Mouse (Mus musculus) cerebellum, adult 2 months (tissue): Measurements from ENCODE around the gene Mta3. TPM values are rescaled to one million over a fixed set of nuclear protein-coding genes. Genes with fewer than 3 reads are reported as not detected.

ENCODE experiments used
- DNase-seq, 2 experiments: peaks; one replicate each; pipeline ENCODE4 v3.0.0; 2021
- H3K27ac ChIP-seq: fragments of 200-500 bp; 2 replicates; pipeline ENCODE4 v1.5.1; 2012; ENCODE audit warnings: low read length, control low read depth, inconsistent platforms; ENCODE audit not compliant: insufficient read depth
- H3K27me3 ChIP-seq: fragments of 200-500 bp; 2 replicates; pipeline ENCODE4 v1.6.1; 2012; ENCODE audit warnings: inconsistent platforms, mild to moderate bottlenecking, low read length, moderate library complexity; ENCODE audit not compliant: control insufficient read depth, insufficient read depth
- H3K4me1 ChIP-seq: fragments of 200-500 bp; 2 replicates; pipeline ENCODE4 v1.6.1; 2011; ENCODE audit warnings: low read length; ENCODE audit not compliant: control insufficient read depth, insufficient read depth
- H3K4me3 ChIP-seq: fragments of 200-500 bp; replicated peaks from 2 replicates; pipeline ENCODE3; 2011; ENCODE audit warnings: mild to moderate bottlenecking, low read depth, low read length, control low read depth; ENCODE audit not compliant: insufficient read depth
- CTCF ChIP-seq: fragments of 200-500 bp; IDR thresholded peaks from 2 replicates; pipeline ENCODE4 v1.5.1; 2011; ENCODE audit warnings: low read depth, mild to moderate bottlenecking, control low read depth, low read length, moderate library complexity, borderline replicate concordance; ENCODE audit not compliant: insufficient read depth
- POLR2A ChIP-seq: fragments of 200-500 bp; IDR thresholded peaks from 2 replicates; pipeline ENCODE4 v1.6.1; 2011; ENCODE audit warnings: low read length, control low read depth, borderline replicate concordance; ENCODE audit not compliant: insufficient read depth
- WGBS: fragments of 180-500 bp; shearing (Covaris S2); methylation state at CpG from one replicate; pipeline ENCODE4 v1.1.7; 2018; 5-methylcytosine and 5-hydroxymethylcytosine counted together
- polyA plus RNA-seq: library from polyadenylated mRNA; depleted of rRNA; stranded (reverse); fragments of >200 nt; gene quantifications from 2 replicates; pipeline ENCODE4 v1.2.3, GENCODE M21; 2012

The Mta3 gene
- polyA plus RNA-seq, 1 experiment, result 67.2 TPM

DNA sequence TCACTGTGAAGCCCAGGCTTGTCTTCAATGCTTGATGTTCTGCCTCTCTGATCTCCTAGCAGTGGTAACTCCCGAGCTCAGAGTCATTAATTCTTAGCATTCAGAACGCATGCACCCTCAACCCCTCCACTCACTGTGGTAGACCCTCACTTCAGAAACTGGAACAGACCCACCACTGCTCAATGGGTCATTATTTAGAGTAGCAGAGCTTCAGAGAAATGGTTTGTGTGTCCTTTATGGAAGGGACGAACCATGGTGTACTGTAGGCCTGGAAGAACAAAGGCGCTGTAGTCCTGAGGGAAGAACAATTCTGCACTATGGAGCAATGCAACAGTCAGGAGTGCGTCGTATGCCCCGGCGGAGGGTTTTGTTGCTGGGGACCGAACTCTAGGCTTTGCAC, 6.4 kb downstream of the Mta3 start:
- WGBS, result 92% methylated on average over 9 of the region's 9 CpGs
- no peak overlapping the region for H3K4me3 ChIP-seq
- no peak for TF ChIP-seq CTCF
- no peak for TF ChIP-seq POLR2A
- DNase-seq, result no peak
- H3K27ac ChIP-seq, result no peak overlapping the region
- H3K27me3 ChIP-seq, result no peaks in the 10 kb centered on the region
- H3K4me1 ChIP-seq, result peaks cover 2% of the 10 kb centered on the region; the same call in 1 of the 2 replicates

DNA sequence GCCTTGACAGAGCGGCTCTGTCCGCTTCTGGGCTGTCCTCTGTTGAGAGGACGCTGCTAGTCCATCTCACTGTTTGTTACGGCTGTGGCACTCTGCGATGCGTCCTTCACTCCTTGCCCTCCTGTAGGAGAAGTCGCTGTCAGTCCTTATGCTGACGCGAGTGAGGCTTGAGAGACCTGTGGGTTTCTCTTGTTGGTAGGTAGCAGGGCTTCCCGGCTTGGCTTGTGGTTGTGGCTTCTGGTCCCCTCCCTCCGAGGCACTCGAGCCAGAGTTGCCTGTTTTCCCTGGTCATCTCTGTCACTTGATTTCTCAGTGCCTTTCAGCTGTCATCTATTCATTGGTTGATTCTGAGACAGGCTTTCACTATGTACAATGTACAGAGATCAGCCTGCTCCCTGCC, 14.5 kb downstream of the Mta3 start:
- TF ChIP-seq POLR2A (no peak), CTCF (no peak)
- WGBS, result 78% methylated on average over 12 of the region's 12 CpGs
- Histone ChIP-seq H3K4me1 (no peaks in the 10 kb centered on the region; the same call in 1 of the 2 replicates), H3K27ac (peak overlapping the region; percentile 54; the same call in 1 of the 2 replicates), H3K27me3 (no peaks in the 10 kb centered on the region), H3K4me3 (no peak overlapping the region)
- no peak for DNase-seq

DNA sequence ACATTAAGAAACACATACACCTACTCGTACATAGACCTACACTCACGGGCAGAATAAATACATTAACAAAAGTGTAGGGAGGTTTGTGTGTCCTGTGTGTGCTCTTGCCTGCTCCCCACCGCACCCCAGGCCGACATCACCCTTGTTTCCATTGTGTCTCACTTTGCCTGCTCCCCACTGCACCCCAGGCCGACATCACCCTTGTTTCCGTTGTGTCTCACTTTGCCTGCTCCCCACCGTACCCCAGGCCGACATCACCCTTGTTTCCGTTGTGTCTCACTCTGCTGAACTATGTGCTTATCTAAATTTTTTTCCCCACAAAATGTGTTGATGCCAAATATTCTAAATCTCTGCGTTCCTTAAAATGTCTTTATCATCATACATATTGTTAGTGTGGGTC, 15.2 kb downstream of the Mta3 start:
- Histone ChIP-seq H3K27me3 (no peaks in the 10 kb centered on the region), H3K27ac (no peak overlapping the region), H3K4me1 (no peaks in the 10 kb centered on the region; the same call in 1 of the 2 replicates), H3K4me3 (no peak overlapping the region)
- TF ChIP-seq POLR2A, result no peak
- TF ChIP-seq CTCF, result no peak
- 91% methylated on average over 10 of the region's 10 CpGs for WGBS
- DNase-seq, result no peak

DNA sequence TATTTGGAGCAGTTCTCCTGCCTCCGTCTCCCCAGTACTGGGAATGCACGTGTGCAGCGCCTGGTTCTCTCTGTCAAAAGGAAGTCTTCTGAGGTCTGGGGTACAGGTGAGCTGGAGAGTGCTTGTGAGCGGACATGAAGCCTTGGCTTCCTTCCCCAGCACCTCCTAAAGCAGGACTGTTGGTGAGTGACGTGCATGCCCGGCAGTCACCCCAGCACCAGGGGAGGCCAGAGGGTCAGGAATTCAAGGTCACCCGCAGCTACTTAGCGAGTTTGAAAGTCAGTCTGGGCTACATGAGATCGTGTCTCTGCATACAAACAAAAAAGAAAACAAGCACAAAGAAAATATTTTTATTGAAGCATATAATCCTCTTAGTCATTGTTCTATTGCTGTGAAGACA, 17.1 kb downstream of the Mta3 start:
- no peaks in the 10 kb centered on the region; the same call in 1 of the 2 replicates for H3K4me1 ChIP-seq
- TF ChIP-seq CTCF, result no peak
- TF ChIP-seq POLR2A, result no peak
- 76% methylated on average over 9 of the region's 9 CpGs for WGBS
- H3K27ac ChIP-seq, result no peak overlapping the region
- no peak for DNase-seq
- H3K4me3 ChIP-seq, result no peak overlapping the region
- no peaks in the 10 kb centered on the region for H3K27me3 ChIP-seq

DNA sequence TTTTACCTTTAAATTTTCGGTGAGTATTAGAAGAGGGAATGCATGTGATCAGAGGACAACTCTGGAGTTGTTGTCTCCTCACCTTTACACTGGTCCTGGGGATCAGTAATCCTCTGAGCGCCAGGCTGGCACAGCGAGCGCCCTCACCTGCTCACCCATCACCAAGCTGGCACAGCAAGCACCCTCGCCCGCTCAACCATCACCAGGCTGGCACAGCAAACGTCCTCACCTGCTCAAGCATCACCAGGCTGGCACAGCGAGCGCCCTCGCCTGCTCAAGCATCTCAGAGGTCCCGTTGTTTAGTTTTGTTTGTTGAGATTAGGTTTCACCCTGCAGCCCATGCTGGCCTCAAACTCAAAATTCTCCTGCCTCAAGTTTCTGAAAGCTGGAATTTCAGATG, 20.5 kb downstream of the Mta3 start:
- no peaks in the 10 kb centered on the region; the same call in 1 of the 2 replicates for H3K4me1 ChIP-seq
- H3K27ac ChIP-seq, result no peak overlapping the region
- TF ChIP-seq CTCF (no peak), POLR2A (no peak)
- 50% methylated on average over 11 of the region's 11 CpGs for WGBS
- DNase-seq, result no peak
- H3K4me3 ChIP-seq, result no peak overlapping the region
- H3K27me3 ChIP-seq, result no peaks in the 10 kb centered on the region

DNA sequence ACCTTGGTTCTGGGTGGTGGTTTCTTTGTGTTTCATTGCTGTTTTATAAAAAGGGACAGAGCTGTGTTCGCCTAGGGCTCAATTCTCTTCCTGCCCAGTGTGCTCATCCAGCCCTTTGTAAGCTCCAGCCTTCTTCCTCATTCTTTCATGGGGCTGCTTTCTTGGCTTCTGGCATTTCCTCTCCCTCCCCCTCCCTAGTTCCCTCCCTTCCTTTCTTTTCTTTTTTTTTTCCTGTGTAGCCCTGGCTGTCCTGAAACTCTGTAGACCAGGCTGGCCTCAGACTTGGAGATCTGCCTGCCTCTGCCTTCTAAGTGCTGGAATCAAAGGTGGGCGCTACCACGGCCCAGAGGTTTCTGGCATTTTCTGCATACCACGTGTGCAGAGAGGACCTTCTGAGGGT, 21.7 kb downstream of the Mta3 start:
- Histone ChIP-seq H3K27me3 (no peaks in the 10 kb centered on the region), H3K4me1 (no peaks in the 10 kb centered on the region; the same call in 1 of the 2 replicates), H3K4me3 (no peak overlapping the region), H3K27ac (no peak overlapping the region)
- 94% methylated on average over 4 of the region's 4 CpGs for WGBS
- TF ChIP-seq POLR2A (no peak), CTCF (no peak)
- DNase-seq, result no peak

DNA sequence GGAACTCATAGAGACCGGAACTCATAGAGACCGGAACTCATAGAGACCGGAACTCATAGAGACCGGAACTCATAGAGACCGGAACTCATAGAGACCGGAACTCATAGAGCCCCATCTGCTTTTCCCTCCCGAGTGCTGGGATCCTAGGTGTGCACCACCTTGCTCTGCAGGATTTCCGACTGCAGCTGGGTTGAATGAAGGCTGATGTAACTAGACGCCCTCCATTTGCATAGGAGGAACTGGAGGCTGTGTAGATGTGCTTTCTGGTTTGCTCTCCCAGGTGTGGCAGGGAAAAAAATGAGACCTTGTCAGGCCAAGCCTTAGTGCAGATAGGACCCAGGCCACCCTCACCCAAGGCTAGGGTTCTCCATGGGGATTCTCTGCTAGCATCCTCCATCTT, 23.1 kb downstream of the Mta3 start:
- no peaks in the 10 kb centered on the region; the same call in 1 of the 2 replicates for H3K4me1 ChIP-seq
- WGBS, result 97% methylated on average over 9 of the region's 9 CpGs
- no peak overlapping the region for H3K27ac ChIP-seq
- H3K4me3 ChIP-seq, result no peak overlapping the region
- no peak for DNase-seq
- H3K27me3 ChIP-seq, result no peaks in the 10 kb centered on the region
- TF ChIP-seq CTCF (no peak), POLR2A (no peak)

DNA sequence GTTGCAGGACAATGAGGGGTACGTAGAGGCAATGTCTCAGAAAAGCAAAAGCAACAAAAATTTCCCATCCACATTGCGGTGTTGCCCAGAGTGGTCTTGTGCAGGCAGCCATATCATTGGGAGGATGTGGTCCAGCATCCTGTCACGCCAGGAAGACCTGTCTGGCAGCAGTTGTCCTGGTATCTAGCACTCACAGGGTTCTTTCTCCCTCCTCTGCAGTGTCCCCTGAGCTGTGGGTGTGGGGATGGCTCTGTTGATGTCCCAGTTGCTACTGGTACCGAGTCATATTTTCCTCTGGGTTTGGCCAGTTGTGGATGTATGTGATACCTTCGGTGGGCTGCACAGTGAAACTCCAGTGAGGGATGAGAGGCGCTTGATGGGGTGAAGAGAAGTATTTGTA, 24.2 kb downstream of the Mta3 start:
- Histone ChIP-seq H3K27me3 (no peaks in the 10 kb centered on the region), H3K4me1 (no peaks in the 10 kb centered on the region; the same call in 1 of the 2 replicates), H3K4me3 (no peak overlapping the region), H3K27ac (no peak overlapping the region)
- no peak for TF ChIP-seq POLR2A
- no peak for TF ChIP-seq CTCF
- DNase-seq, result no peak
- WGBS, result 91% methylated on average over 6 of the region's 6 CpGs
